Mouse (Mus musculus): ENCODE results near the gene Trit1. TPM values are rescaled to one million over a fixed set of nuclear protein-coding genes. Genes with fewer than 3 reads are reported as not detected.
"Not testable (repeated sequence)": the region's sequence is repeated elsewhere in the genome, so short reads cannot be mapped to it uniquely, and the experiment has no call there.

The Trit1 gene
- total and polyA plus RNA-seq, 2 experiments = 4.3 to 11.2 TPM

GRCm38 (mm10) chr4:122982537-122982936 is 33.9 kb upstream of the Trit1 start:
- Histone ChIP-seq H3K4me3 (ENCODE audit: insufficient read depth, low read depth, low read length) (no peak overlapping the region), H3K27ac (replicated peaks; ENCODE audit: insufficient read depth, low read depth, low read length) (no peak overlapping the region), H3K27me3 (ENCODE audit: control insufficient read depth, insufficient read depth, low read length) (peaks cover 9% of the 10 kb centered on the region; the same call in 1 of the 2 replicates), H3K9ac (ENCODE audit: low read depth, low read length) (no peak overlapping the region), H3K79me2 (ENCODE audit: control insufficient read depth, insufficient read depth, low read length) (no peaks in the 10 kb centered on the region), H3K36me3 (ENCODE audit: control insufficient read depth, insufficient read depth, low read length) (no peaks in the 10 kb centered on the region), H3K4me1 (ENCODE audit: control insufficient read depth, insufficient read depth, low read length) (peaks cover 19% of the 10 kb centered on the region)
- WGBS = 52% methylated on average over 3 of the region's 3 CpGs
- TF ChIP-seq CTCF (IDR thresholded peaks at IDR 0.05; ENCODE audit: low read depth, low read length) (no peak), POLR2A (IDR thresholded peaks at IDR 0.05; ENCODE audit: extremely low read depth, insufficient read depth, low read length) (no peak)
- no peak for DNase-seq (ENCODE audit: extremely low read depth, low read depth, low spot score)

GRCm38 (mm10) chr4:122983486-122984261 is 32.7 kb upstream of the Trit1 start:
- Histone ChIP-seq H3K27ac (replicated peaks; ENCODE audit: insufficient read depth, low read depth, low read length) (no peak overlapping the region), H3K4me3 (ENCODE audit: insufficient read depth, low read depth, low read length) (no peak overlapping the region), H3K79me2 (ENCODE audit: control insufficient read depth, insufficient read depth, low read length) (no peaks in the 10 kb centered on the region), H3K27me3 (ENCODE audit: control insufficient read depth, insufficient read depth, low read length) (peaks cover 9% of the 10 kb centered on the region; the same call in 1 of the 2 replicates), H3K4me1 (ENCODE audit: control insufficient read depth, insufficient read depth, low read length) (peaks cover 11% of the 10 kb centered on the region), H3K9ac (ENCODE audit: low read depth, low read length) (no peak overlapping the region), H3K36me3 (ENCODE audit: control insufficient read depth, insufficient read depth, low read length) (no peaks in the 10 kb centered on the region)
- DNase-seq (ENCODE audit: extremely low read depth, low read depth, low spot score) = no peak
- no peak for TF ChIP-seq CTCF (IDR thresholded peaks at IDR 0.05; ENCODE audit: low read depth, low read length)
- TF ChIP-seq POLR2A (IDR thresholded peaks at IDR 0.05; ENCODE audit: extremely low read depth, insufficient read depth, low read length) = no peak
- 36% methylated on average over 17 of the region's 17 CpGs for WGBS

GRCm38 (mm10) chr4:122985110-122985509 is 31.3 kb upstream of the Trit1 start:
- Histone ChIP-seq H3K4me3 (ENCODE audit: insufficient read depth, low read depth, low read length) (no peak overlapping the region), H3K27me3 (ENCODE audit: control insufficient read depth, insufficient read depth, low read length) (peaks cover 9% of the 10 kb centered on the region; the same call in 1 of the 2 replicates), H3K27ac (replicated peaks; ENCODE audit: insufficient read depth, low read depth, low read length) (no peak overlapping the region), H3K79me2 (ENCODE audit: control insufficient read depth, insufficient read depth, low read length) (no peaks in the 10 kb centered on the region), H3K9ac (ENCODE audit: low read depth, low read length) (no peak overlapping the region), H3K4me1 (ENCODE audit: control insufficient read depth, insufficient read depth, low read length) (peaks cover 6% of the 10 kb centered on the region), H3K36me3 (ENCODE audit: control insufficient read depth, insufficient read depth, low read length) (no peaks in the 10 kb centered on the region)
- 21% methylated on average over 8 of the region's 8 CpGs for WGBS
- TF ChIP-seq CTCF (IDR thresholded peaks at IDR 0.05; ENCODE audit: low read depth, low read length) = peak; percentile 72
- no peak for TF ChIP-seq POLR2A (IDR thresholded peaks at IDR 0.05; ENCODE audit: extremely low read depth, insufficient read depth, low read length)
- peak; percentile 74 for DNase-seq (ENCODE audit: extremely low read depth, low read depth, low spot score)

DNA sequence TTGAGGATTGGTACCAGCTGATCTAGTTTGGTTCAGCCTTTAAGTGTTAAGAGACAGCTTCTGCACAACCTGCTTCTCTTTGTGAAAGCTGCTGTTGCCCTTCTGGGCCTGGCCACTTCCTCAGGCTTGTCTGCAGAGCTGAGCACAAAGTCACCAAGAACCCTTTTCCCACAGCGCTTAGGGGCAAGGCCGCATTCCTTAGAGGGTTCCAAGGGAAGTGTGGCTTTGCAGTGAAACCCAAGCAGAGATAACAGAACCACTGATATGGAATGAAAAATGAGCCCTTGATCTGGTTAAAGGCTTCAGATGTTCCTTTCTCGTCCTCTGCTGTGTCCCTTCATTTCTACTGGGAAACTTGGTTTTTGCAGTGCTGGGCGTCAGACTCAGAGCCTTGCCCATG is 29.0 kb upstream of the Trit1 start:
- Histone ChIP-seq H3K9ac (ENCODE audit: low read depth, low read length) (no peak overlapping the region), H3K4me1 (ENCODE audit: control insufficient read depth, insufficient read depth, low read length) (no peaks in the 10 kb centered on the region), H3K27me3 (ENCODE audit: control insufficient read depth, insufficient read depth, low read length) (peaks cover 9% of the 10 kb centered on the region; the same call in 1 of the 2 replicates), H3K79me2 (ENCODE audit: control insufficient read depth, insufficient read depth, low read length) (no peaks in the 10 kb centered on the region), H3K36me3 (ENCODE audit: control insufficient read depth, insufficient read depth, low read length) (no peaks in the 10 kb centered on the region), H3K4me3 (ENCODE audit: insufficient read depth, low read depth, low read length) (no peak overlapping the region), H3K27ac (replicated peaks; ENCODE audit: insufficient read depth, low read depth, low read length) (no peak overlapping the region)
- WGBS = 62% methylated on average over 4 of the region's 4 CpGs
- no peak for DNase-seq (ENCODE audit: extremely low read depth, low read depth, low spot score)
- no peak for TF ChIP-seq POLR2A (IDR thresholded peaks at IDR 0.05; ENCODE audit: extremely low read depth, insufficient read depth, low read length)
- TF ChIP-seq CTCF (IDR thresholded peaks at IDR 0.05; ENCODE audit: low read depth, low read length) = no peak

- not testable (repeated sequence) for H3K27me3 ChIP-seq (ENCODE audit: control insufficient read depth, insufficient read depth, low read length); H3K27ac ChIP-seq (replicated peaks; ENCODE audit: insufficient read depth, low read depth, low read length); H3K79me2 ChIP-seq (ENCODE audit: control insufficient read depth, insufficient read depth, low read length); H3K9ac ChIP-seq (ENCODE audit: low read depth, low read length); H3K4me3 ChIP-seq (ENCODE audit: insufficient read depth, low read depth, low read length); DNase-seq (ENCODE audit: extremely low read depth, low read depth, low spot score); H3K36me3 ChIP-seq (ENCODE audit: control insufficient read depth, insufficient read depth, low read length); H3K4me1 ChIP-seq (ENCODE audit: control insufficient read depth, insufficient read depth, low read length)
- WGBS = 67% methylated on average over 3 of the region's 3 CpGs
Observed at GRCm38 (mm10) chr4:122988004-122988403, 28.4 kb upstream of the Trit1 start.

GRCm38 (mm10) chr4:122991177-122991576 is 25.2 kb upstream of the Trit1 start:
- WGBS = 71% methylated on average over 1 of the region's 1 CpGs
- 0 out of 2 replicates have a peak, but pooled peaks cover 3% of the 10 kb centered on the region for H3K27me3 ChIP-seq (ENCODE audit: control insufficient read depth, insufficient read depth, low read length)
- H3K36me3 ChIP-seq (ENCODE audit: control insufficient read depth, insufficient read depth, low read length) = no peaks in the 10 kb centered on the region
- no peaks in the 10 kb centered on the region for H3K79me2 ChIP-seq (ENCODE audit: control insufficient read depth, insufficient read depth, low read length)
- TF ChIP-seq POLR2A (IDR thresholded peaks at IDR 0.05; ENCODE audit: extremely low read depth, insufficient read depth, low read length) (no peak), CTCF (IDR thresholded peaks at IDR 0.05; ENCODE audit: low read depth, low read length) (no peak)
- no peak overlapping the region for H3K4me3 ChIP-seq (ENCODE audit: insufficient read depth, low read depth, low read length)
- no peak for DNase-seq (ENCODE audit: extremely low read depth, low read depth, low spot score)
- no peaks in the 10 kb centered on the region for H3K4me1 ChIP-seq (ENCODE audit: control insufficient read depth, insufficient read depth, low read length)
- H3K27ac ChIP-seq (replicated peaks; ENCODE audit: insufficient read depth, low read depth, low read length) = no peak overlapping the region
- no peak overlapping the region for H3K9ac ChIP-seq (ENCODE audit: low read depth, low read length)
